Mouse (Mus musculus) bone marrow macrophage, adult 2 months (primary cell): ENCODE data around the gene 6030468B19Rik.

Experiments
- CTCF ChIP-seq: IDR thresholded peaks from 2 replicates; pipeline ENCODE4 v1.5.1; 2012; ENCODE audit warnings: low read depth, mild to moderate bottlenecking, low read length, moderate library complexity
- POLR2A ChIP-seq: IDR thresholded peaks from 2 replicates; pipeline ENCODE4 v1.6.1; 2012; ENCODE audit warnings: mild to moderate bottlenecking, low read depth, low read length, borderline replicate concordance

DNA sequence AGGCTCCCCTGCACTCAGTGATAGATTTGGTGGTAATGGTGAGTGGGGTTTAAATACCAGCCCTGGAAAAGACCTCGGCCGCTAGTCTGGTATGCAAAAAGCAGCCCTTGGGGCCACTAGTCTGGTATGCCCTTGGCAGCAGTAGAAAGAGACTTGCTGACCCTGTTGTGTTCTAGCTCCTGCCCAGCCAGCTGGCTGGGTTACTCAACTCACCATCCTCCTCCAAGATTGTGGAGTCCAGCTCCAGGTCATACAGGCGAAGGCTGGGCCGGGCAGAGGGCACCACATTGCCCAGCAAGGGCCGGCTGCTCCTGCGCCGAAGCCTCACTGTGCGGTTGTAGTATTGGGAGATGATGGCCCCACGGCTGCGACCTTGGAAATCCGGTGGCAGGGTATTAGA, 19.4 kb upstream of the 6030468B19Rik start:
- TF ChIP-seq POLR2A (no peak), CTCF (no peak)
